Mouse (Mus musculus) erythroblast, embryonic 14.5 days (primary cell): ENCODE results near the gene Cabcoco1. TPM values are rescaled to one million over a fixed set of nuclear protein-coding genes. Genes with fewer than 3 reads are reported as not detected.

Experiments
- H3K27me3 ChIP-seq: 2 replicates; pipeline ENCODE4 v1.6.1; 2012; ENCODE audit warnings: inconsistent platforms; ENCODE audit not compliant: control insufficient read depth
- H3K36me3 ChIP-seq: 2 replicates; pipeline ENCODE4 v1.6.1; 2012; ENCODE audit warnings: mild to moderate bottlenecking, inconsistent platforms; ENCODE audit not compliant: control insufficient read depth
- H3K4me1 ChIP-seq: 2 replicates; pipeline ENCODE4 v1.6.1; 2012; ENCODE audit warnings: inconsistent platforms; ENCODE audit not compliant: control insufficient read depth
- H3K4me3 ChIP-seq: replicated peaks from 2 replicates; pipeline ENCODE3; 2012; ENCODE audit warnings: moderate library complexity, mild to moderate bottlenecking, inconsistent platforms
- H3K9me3 ChIP-seq: 2 replicates; pipeline ENCODE4 v1.6.1; 2012; ENCODE audit warnings: low read length, inconsistent platforms, mixed read lengths; ENCODE audit not compliant: control insufficient read depth
- GATA1 ChIP-seq: IDR thresholded peaks from 2 replicates; pipeline ENCODE4 v1.6.1; 2012; ENCODE audit warnings: low read length, inconsistent platforms, mixed read lengths
- TAL1 ChIP-seq: IDR thresholded peaks from 3 replicates; pipeline ENCODE4 v1.6.1; 2012; ENCODE audit warnings: low read length, inconsistent platforms, mixed read lengths
- polyA plus RNA-seq: library from polyadenylated mRNA; stranded (reverse); fragments of >175 nt; gene quantifications from 2 replicates; pipeline ENCODE4 v1.2.3, GENCODE M21; 2012

Cabcoco1 gene
- polyA plus RNA-seq, 1 experiment, result not detected

GRCm38 (mm10) chr10:68528958-68529357 is 12.7 kb downstream of the Cabcoco1 start:
- no peak overlapping the region for H3K4me3 ChIP-seq
- H3K27me3 ChIP-seq, result no peaks in the 10 kb centered on the region
- H3K36me3 ChIP-seq, result no peaks in the 10 kb centered on the region
- no peaks in the 10 kb centered on the region for H3K9me3 ChIP-seq
- TF ChIP-seq GATA1, result no peak
- TF ChIP-seq TAL1, result no peak
- H3K4me1 ChIP-seq, result no peaks in the 10 kb centered on the region

- TF ChIP-seq TAL1 (no peak), GATA1 (no peak)
- Histone ChIP-seq H3K4me3 (no peak overlapping the region), H3K4me1 (no peaks in the 10 kb centered on the region), H3K9me3 (0 out of 2 replicates have a peak, but pooled peaks cover 2% of the 10 kb centered on the region), H3K36me3 (no peaks in the 10 kb centered on the region), H3K27me3 (no peaks in the 10 kb centered on the region)
These were observed 19.6 kb downstream of the Cabcoco1 start for GRCm38 (mm10) chr10:68522106-68522505.

- Histone ChIP-seq H3K4me3 (no peak overlapping the region), H3K9me3 (peaks cover 3% of the 10 kb centered on the region; the same call in 1 of the 2 replicates), H3K36me3 (no peaks in the 10 kb centered on the region), H3K4me1 (no peaks in the 10 kb centered on the region), H3K27me3 (no peaks in the 10 kb centered on the region)
- no peak for TF ChIP-seq TAL1
- TF ChIP-seq GATA1, result no peak
These were observed 29.2 kb downstream of the Cabcoco1 start for GRCm38 (mm10) chr10:68512433-68513019.

- TF ChIP-seq GATA1, result no peak
- no peak for TF ChIP-seq TAL1
- H3K27me3 ChIP-seq, result no peaks in the 10 kb centered on the region
- no peak overlapping the region for H3K4me3 ChIP-seq
- H3K9me3 ChIP-seq, result peaks cover 7% of the 10 kb centered on the region; the same call in 1 of the 2 replicates
- no peaks in the 10 kb centered on the region for H3K4me1 ChIP-seq
- H3K36me3 ChIP-seq, result no peaks in the 10 kb centered on the region
These were observed 34.0 kb downstream of the Cabcoco1 start for GRCm38 (mm10) chr10:68507741-68508140.

- Histone ChIP-seq H3K36me3 (no peaks in the 10 kb centered on the region), H3K9me3 (peaks cover 7% of the 10 kb centered on the region; the same call in 1 of the 2 replicates)
These were observed 35.5 kb downstream of the Cabcoco1 start for GRCm38 (mm10) chr10:68506242-68506641.

GRCm38 (mm10) chr10:68504586-68505152 is 37.0 kb downstream of the Cabcoco1 start:
- no peaks in the 10 kb centered on the region for H3K4me1 ChIP-seq
- no peak overlapping the region for H3K4me3 ChIP-seq
- peaks cover 7% of the 10 kb centered on the region; the same call in 1 of the 2 replicates for H3K9me3 ChIP-seq
- TF ChIP-seq GATA1 (no peak), TAL1 (no peak)
- H3K36me3 ChIP-seq, result no peaks in the 10 kb centered on the region
- H3K27me3 ChIP-seq, result no peaks in the 10 kb centered on the region

More at GRCm38 (mm10) chr10:68506242-68506641, 35.5 kb downstream of the Cabcoco1 start:
- Histone ChIP-seq H3K4me1 (no peaks in the 10 kb centered on the region), H3K4me3 (no peak overlapping the region), H3K27me3 (no peaks in the 10 kb centered on the region)
- TF ChIP-seq GATA1, result no peak
- TF ChIP-seq TAL1, result no peak

- Histone ChIP-seq H3K9me3 (peaks cover 4% of the 10 kb centered on the region; the same call in 1 of the 2 replicates), H3K36me3 (no peaks in the 10 kb centered on the region), H3K27me3 (no peaks in the 10 kb centered on the region), H3K4me1 (no peaks in the 10 kb centered on the region), H3K4me3 (no peak overlapping the region)
- no peak for TF ChIP-seq TAL1
- TF ChIP-seq GATA1, result no peak
These were observed 40.6 kb downstream of the Cabcoco1 start for GRCm38 (mm10) chr10:68501067-68501466.

GRCm38 (mm10) chr10:68495246-68495645 is 46.5 kb downstream of the Cabcoco1 start:
- Histone ChIP-seq H3K27me3 (no peaks in the 10 kb centered on the region), H3K4me1 (no peaks in the 10 kb centered on the region), H3K9me3 (no peaks in the 10 kb centered on the region), H3K36me3 (no peaks in the 10 kb centered on the region), H3K4me3 (no peak overlapping the region)
- TF ChIP-seq GATA1 (no peak), TAL1 (no peak)

GRCm38 (mm10) chr10:68491557-68491956 is 50.1 kb downstream of the Cabcoco1 start:
- Histone ChIP-seq H3K9me3 (no peaks in the 10 kb centered on the region), H3K4me1 (no peaks in the 10 kb centered on the region), H3K36me3 (no peaks in the 10 kb centered on the region), H3K4me3 (no peak overlapping the region), H3K27me3 (no peaks in the 10 kb centered on the region)
- TF ChIP-seq GATA1 (no peak), TAL1 (no peak)
